Mouse (Mus musculus) fibroblast of lung, adult 2 months (primary cell): ENCODE results near the gene Hist1h3d.
"Not testable (repeated sequence)": the region's sequence is repeated elsewhere in the genome, so short reads cannot be mapped to it uniquely, and the experiment has no call there.

ENCODE experiments used
- DNase-seq: peaks from one replicate; pipeline ENCODE4 v3.0.0-alpha.2; 2011; ENCODE audit warnings: low read depth

The Hist1h3d gene

GRCm38 (mm10) chr13:23570261-23571021 is 5.1 kb upstream of the Hist1h3d start:
- not testable (repeated sequence) for DNase-seq

DNA sequence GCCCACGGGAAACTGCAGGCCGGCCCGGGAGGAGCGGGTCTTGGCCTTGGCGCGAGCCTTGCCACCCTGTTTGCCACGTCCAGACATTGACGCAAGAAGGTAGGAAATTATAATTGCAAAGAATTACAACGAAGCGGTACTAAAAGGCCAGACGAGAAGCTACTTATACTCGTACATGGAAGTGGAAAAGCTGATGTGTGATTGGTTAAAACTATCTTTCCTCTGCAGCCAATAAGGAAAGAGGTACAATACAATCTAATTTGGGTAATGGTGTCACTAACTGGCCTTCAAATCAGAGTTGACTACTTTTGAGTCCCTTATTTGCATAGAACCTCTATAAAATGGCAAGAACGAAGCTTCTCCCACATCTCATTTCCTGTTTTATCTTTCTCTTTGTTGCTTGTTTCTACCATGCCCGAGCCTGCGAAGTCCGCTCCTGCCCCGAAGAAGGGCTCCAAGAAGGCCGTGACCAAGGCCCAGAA is 4.5 kb upstream of the Hist1h3d start, which contains the start of the genes Hist1h2ae and Hist1h2bg:
Hist1h2ae (minus strand) TSS at position 199 of the 482 bp plus-strand sequence.
Hist1h2bg (plus strand) TSS at position 375 of the 482 bp plus-strand sequence.
- DNase-seq, result peak; percentile 89

DNA sequence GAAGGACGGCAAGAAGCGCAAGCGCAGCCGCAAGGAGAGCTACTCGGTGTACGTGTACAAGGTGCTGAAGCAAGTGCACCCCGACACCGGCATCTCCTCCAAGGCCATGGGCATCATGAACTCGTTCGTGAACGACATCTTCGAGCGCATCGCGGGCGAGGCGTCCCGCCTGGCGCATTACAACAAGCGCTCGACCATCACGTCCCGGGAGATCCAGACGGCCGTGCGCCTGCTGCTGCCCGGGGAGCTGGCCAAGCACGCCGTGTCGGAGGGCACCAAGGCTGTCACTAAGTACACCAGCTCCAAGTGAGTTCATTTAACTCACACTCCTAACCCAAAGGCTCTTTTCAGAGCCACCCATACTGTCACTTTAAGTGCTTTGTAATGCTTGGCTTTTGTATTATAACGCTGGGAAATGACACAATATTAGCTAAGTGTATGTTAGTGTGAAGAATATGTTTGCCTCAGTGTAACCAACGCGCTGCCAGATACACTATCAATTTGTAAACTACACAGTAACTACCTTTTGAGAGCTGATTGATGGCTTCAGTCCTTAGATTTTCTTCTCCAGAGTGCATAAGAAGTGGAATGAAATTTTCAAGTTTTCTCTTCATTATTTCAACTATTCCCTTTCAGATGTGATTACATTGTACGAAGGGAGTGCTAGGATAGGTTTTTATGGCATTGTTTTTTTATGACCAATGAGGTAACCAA is 3.9 kb upstream of the Hist1h3d start:
- not testable (repeated sequence) for DNase-seq

GRCm38 (mm10) chr13:23572218-23573033 is 3.1 kb upstream of the Hist1h3d start:
- no peak for DNase-seq

DNA sequence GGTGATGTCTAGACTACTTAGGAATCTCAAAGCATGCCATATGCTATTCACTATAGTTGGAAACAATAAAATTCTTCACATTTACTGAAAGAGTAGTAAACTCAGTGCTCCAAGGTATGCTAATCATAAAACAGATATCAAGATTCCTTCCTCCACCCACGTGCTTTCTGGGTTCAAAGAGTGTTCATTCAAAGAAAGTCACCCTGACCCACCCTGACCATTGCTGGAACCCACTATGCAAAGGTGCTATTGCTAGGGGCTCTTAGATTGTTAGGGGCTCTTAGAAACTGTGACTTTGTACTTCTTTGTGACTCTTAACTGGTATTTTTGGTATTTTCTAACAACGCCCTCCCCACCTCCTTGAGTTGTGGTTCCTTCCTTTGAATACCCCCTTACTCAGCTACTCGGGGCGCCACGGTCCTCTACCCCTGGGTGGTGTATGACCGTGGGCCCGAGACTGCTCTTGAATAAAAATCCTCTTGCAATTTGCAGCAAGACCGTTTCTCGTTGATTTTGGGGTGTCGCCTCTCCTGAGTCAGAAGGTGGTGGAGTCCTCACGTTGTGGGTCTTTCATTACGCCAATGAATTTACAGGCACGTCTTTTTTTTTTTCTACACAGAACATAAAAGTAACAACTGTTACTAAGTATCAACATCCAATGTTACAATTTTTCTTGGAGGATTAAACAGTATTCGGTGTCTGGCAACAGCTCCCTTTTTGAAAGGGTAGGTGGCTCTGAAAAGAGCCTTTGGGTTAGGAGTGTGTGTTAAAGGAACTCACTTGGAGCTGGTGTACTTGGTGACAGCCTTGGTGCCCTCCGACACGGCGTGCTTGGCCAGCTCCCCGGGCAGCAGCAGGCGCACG is 2.3 kb upstream of the Hist1h3d start:
- DNase-seq, result not testable (repeated sequence)

DNA sequence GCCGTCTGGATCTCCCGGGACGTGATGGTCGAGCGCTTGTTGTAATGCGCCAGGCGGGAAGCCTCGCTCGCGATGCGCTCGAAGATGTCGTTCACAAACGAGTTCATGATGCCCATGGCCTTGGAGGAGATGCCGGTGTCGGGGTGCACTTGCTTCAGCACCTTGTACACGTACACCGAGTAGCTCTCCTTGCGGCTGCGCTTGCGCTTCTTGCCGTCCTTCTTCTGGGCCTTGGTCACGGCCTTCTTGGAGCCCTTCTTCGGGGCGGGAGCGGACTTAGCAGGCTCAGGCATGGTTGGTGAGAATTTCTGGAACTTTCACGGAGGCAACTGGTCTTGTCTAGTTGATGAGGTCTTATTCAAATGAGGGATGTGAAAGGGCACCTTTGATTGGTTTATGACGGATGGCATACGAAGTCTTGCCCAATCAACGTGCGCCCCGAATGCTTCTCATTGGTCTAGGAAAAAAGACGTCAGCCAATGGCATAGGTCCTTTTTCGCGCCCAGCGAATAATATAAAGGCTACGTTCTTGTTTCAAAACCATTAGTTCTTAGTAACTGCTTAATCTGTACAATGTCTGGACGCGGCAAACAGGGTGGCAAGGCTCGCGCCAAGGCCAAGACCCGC is 1.6 kb upstream of the Hist1h3d start, which contains the start of the genes Hist1h2bf and Hist1h2ad:
Hist1h2bf (minus strand) TSS at position 299 of the 627 bp plus-strand sequence.
Hist1h2ad (plus strand) TSS at position 484 of the 627 bp plus-strand sequence.
- peak; percentile 95 for DNase-seq

DNA sequence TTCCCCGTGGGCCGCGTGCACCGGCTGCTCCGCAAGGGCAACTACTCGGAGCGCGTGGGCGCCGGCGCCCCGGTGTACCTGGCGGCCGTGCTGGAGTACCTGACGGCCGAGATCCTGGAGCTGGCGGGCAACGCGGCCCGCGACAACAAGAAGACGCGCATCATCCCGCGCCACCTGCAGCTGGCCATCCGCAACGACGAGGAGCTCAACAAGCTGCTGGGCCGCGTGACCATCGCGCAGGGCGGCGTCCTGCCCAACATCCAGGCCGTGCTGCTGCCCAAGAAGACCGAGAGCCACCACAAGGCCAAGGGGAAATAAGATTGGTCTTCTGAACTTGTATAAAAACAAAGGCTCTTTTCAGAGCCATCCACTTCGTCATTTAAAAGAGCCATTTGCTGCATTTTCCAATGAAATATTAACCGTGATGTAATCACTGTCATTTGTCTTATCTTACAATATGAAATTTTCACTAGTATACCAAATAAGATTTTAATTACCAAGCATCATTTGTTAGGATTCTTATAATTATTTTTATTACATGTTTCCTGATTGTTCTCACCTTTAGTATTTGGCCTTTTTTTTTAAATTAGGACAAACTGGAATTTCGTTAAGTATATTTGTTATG is 905 bp upstream of the Hist1h3d start:
- DNase-seq, result not testable (repeated sequence)

GRCm38 (mm10) chr13:23575864-23576313 is 326 bp downstream of the Hist1h3d start:
- DNase-seq, result not testable (repeated sequence)

GRCm38 (mm10) chr13:23576351-23576881 is 853 bp downstream of the Hist1h3d start:
- DNase-seq, result no peak

GRCm38 (mm10) chr13:23576906-23577639 is 1.5 kb downstream of the Hist1h3d start:
- DNase-seq, result no peak

DNA sequence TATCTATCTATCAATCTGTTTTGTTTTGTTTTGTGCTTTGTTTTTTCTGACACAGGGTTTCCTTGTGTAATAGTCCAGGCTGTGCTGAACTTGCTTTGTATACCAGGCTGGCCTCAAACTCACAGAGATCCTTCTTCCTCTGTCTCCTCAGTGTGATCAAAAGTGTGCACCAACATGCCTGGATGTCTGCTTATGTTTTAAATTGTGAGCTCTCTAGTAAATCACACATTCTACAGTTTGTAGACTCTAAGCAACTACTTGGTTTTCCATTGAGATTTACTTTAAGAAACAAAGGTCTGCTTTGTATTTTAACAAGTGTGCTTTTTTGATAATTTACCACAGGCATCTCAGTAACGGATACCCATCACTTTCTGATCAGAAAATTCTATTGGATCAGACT is 2.3 kb downstream of the Hist1h3d start:
- no peak for DNase-seq

GRCm38 (mm10) chr13:23581408-23582218 is 6.0 kb downstream of the Hist1h3d start, which contains the start of gene Hist1h4d:
Gene Hist1h4d (plus strand): TSS chr13:23581598.
- DNase-seq, result peak; percentile 96

DNA sequence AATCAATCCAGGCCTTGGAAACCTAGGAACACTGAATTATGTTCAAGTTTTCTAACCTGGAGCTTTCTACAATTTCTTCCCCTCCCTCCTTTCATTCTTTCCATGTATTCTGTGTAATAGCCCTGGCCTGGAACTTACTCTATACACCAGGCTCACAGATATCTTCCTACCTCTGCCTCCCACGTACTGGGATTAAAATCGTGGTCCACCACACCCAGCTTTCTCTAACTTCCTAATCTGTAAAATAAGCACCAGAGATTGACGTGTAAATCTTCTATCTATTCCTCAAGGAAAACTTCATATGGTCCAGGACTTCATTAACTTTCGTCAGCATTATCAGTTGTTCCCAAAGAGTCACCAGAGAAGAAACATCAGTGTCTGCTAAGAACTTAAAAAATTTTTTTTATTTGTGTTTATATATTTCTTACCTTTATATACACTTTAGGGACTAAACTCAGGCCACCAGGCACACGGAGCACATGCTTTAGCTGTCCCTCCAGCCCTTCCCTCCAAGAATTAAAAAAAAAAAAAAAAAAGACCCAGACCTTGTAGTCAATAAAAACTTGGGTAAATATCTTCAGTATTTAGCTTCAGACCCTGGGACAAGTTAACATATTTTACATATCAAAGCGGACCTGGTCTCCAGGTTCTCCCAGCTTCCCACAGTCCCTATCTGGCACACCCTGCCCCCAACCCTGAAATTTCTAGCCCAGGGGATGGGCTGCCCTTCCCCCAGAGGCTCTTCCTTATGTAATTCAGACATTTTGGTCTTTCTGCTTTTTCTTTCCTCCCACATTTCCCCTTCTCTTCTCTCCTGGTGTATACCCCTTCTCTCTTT is 6.9 kb downstream of the Hist1h3d start:
- no peak for DNase-seq

GRCm38 (mm10) chr13:23583387-23584068 is 8.0 kb downstream of the Hist1h3d start:
- no peak for DNase-seq

DNA sequence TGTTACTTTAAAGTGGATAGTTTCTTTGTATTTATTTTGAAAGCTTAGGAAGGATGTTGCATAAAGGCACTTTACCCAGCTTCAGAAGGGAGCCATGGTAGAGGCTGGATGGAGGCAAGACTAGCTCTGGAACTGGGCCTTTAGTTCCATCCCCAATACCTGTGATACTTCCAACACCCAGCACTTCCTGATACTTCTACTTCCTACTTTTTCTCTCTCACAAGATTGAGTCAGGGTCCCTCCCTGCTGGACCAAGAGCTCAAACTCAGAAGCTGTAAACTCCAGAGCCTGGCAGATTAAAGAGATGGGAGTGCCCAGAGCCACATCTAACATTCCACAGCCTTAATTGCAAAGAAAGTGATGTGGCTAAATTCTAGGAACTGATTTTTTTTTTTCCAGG is 8.8 kb downstream of the Hist1h3d start:
- no peak for DNase-seq

DNA sequence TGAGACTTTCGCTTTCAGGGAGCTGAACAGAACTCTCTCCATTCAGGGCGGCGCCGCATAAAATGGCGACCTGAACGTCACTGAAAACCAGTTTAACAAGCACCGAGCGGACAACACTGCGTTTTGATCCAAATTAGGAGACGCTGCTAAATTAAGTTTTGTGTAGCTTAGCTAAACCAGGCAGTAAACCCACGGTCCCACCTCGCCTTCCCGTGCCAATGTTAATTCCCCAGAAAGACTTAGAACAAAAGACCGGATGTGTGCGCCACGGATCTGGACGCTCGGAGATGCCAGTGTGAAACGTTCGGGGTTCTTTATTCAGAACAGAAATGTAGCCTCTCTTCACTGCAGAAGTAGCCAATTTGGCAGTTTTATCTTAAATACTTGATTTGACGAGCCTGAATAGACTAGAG is 9.5 kb downstream of the Hist1h3d start:
- DNase-seq, result no peak
